Mouse (Mus musculus) adrenal gland, adult 18-20 months (tissue): ENCODE data around the gene Irf5. TPM values are rescaled to one million over a fixed set of nuclear protein-coding genes. Genes with fewer than 3 reads are reported as not detected.

ENCODE experiments used
- DNase-seq, 2 experiments: peaks; one replicate each; pipeline ENCODE4 v3.0.0; 2021 to 2022; ENCODE audit warnings: low spot score in 2 of 2
- long read RNA-seq, 2 experiments: library from polyadenylated mRNA; stranded (forward); transcript quantifications; one replicate each; pipeline ENCODE4 v2.0.0; 2021
- total RNA-seq, 2 experiments: library from RNA; stranded (reverse); gene quantifications; 1 replicate in 1 of 2; 2 replicates in 1 of 2; pipeline ENCODE4 v1.2.3; 2021

Gene Irf5
- 1 to 10 TPM; 7.3 to 8.6 TPM for total RNA-seq
- long read RNA-seq, experiment 1, partial matches to known transcripts, result 1 of 7 reads
- long read RNA-seq, experiment 1, other reads (novel, unspliced or antisense), result 0 of 7 reads
- long read RNA-seq, experiment 2, partial matches to known transcripts, result 0 of 5 reads
- long read RNA-seq, experiment 2, other reads (novel, unspliced or antisense), result 1 of 5 reads

GRCm38 (mm10) chr6:29526281-29527251, at the start of gene Irf5:
Irf5 (plus strand) TSS chr6:29526625.
- DNase-seq, result peak in 1 of 2 experiments; percentile 39

- DNase-seq, result no peak
Measured at GRCm38 (mm10) chr6:29482691-29483090, 43.7 kb upstream of the Irf5 start.

DNA sequence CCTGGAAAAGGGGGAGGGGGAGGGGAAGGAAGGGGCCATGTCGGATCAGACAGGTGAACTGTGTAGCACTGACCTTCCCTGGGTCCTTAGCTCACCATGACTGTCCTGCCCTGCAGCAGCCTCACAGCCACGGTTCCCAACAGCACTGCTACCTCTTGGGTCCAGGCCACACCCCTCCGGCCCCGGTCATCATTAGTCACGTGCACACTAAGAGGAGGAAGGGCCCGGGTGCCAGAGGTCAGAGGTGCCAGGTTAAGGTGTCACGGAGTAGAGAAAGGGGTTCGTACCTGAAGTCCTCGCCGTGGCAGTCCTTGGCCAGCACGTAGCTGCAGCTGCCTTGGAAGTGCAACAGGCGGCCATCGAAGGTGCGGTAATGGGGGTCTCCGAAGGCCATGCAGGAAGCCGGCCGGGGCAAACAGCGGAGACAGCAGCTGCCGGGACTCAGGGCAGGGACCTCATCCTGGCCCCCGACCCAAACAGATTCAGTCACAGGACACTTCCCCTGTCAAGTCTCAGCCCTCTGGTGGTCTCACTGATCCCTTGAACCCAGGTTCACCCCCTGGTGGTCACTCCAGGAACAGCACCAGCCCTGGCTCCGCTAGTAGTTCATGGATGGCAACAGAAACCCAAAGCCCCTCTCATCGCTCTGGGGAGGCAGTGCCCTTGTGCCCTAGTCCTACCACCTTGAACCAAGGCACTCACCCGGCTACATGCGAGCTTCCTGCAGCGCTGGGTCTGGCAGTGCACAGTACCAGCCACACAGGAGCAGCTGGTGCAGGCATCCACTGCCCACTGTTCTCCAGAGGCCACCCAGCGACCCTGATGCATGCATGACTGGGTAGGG, 41.5 kb upstream of the Irf5 start:
- DNase-seq, result peak; percentile 57 to 74

GRCm38 (mm10) chr6:29485951-29486350, 40.5 kb upstream of the Irf5 start:
- no peak for DNase-seq

GRCm38 (mm10) chr6:29494101-29494500, 32.3 kb upstream of the Irf5 start:
- peak; percentile 30 to 40 for DNase-seq

DNA sequence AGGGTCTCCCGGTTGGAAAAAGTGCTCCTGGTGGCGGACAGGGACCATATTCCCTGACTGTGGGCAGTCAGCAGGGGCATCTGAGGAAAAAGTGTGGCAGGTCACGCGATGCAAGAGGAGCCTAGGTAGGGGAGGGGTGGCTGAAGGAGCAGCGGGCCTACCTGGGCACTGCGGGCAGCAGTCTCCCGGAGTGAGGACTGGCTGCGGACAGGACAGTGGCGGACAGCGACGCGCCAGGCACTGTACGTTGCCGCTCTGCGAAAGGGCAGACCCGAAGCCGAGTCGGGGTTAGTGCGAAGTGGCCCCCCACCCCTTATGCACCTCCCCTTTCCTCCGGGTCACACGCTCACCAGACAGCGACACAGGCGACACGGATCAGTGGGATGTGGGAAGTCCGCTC, 30.2 kb upstream of the Irf5 start:
- DNase-seq, result no peak

DNA sequence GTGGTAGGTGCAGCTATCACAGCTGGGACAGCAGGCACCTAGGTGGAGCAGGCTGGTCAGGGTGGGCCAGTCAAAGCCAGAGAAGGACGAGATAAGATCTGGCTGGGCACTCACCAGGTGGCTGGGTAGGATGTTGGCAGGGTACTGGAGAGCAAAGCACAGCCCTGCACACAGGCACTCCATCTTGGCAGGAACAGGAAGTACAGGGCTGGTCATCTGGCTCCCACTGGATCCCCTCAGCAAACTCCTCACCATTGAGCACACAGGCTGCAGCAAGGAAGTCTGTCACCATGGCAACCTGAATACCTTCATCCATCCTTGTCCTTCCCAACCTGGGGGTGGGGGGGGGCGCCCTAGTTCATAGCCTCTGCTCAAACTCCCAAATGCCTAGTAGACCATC, 28.6 kb upstream of the Irf5 start:
- DNase-seq, result no peak

- no peak for DNase-seq
Measured at GRCm38 (mm10) chr6:29500177-29500576, 26.2 kb upstream of the Irf5 start.

DNA sequence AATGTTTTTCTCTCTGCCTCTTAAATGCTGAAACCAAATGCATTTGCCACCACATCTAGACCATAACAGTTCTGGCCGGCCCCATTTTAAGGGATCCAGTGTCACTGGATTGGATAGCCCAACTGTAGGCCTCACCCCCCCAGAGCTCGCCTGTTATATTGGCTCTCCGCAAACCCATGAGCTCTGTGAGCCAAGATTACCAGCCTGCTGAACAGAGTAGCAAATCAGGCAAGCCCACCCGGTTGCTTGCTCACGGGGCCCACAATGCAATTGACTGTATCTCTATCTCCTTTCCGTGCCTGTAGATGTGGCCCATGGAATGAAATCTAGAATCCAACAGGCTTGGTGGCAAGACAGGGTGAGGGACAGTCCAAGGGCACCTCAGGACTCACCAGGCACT, 25.6 kb upstream of the Irf5 start:
- DNase-seq, result no peak

- DNase-seq, result no peak
Measured at GRCm38 (mm10) chr6:29501599-29501998, 24.8 kb upstream of the Irf5 start.

DNA sequence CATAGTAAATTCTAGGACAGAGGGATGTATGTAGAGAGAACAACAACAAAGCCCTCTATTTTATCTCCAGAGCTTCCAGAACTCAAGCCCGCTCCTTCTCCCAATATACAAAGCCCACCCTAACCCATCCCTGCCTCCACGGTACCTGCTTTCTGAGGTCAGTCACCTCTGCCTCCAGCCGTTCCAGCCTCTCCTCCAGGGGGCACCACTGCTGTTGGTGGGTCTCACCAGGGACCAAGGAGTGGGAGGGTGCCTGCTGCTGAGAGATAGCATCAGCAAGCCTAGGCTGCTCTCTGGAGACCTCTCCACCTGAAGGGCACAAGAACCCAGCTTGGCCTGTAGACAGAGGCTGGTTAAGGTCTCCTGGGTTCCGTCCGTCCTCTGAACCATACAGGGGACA, 20.9 kb upstream of the Irf5 start:
- no peak for DNase-seq

- no peak for DNase-seq
Measured at GRCm38 (mm10) chr6:29506834-29507233, 19.6 kb upstream of the Irf5 start.

DNA sequence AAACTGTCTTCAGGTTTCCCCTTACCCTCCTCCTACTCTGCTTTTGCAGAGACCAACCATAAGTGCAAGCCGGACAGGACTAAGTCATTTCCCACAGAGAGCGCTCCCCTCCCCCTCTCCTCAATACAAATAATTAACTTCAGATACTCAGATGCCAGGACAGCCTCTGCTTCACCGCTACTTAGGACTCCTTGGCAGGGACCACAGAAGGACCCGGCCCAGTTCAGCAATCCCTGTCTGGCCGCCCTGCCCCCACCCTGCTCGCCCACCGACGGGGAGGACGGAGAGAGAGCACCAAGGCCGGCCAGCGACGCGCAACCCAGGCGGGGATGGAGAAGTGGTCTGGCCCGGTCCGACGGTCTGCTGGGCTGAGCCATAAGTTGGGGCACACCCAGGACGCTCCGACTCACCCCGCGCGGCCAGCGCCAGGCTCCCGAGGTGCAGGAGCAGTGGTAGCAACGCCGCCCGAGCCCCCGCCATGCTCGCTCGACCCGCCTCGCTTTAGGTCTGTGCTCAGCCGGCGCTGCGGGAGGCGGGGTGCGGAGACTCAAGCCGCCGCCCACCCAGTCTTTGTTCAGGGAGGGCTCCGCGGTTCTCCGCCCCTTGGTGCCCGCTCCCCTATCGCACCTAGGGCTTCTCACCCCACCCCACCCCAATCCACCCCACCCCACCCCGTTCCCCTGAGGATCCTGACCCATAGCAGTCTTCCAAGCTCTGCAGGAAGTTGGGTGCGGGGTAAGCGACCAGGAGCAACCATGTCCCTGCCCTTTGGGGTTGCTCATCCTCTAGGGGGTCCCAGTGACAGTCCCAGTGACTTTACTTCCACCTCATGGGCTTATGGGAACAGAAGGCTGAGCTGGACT, 18.7 kb upstream of the Irf5 start, which contains the start of gene Kcp:
Gene Kcp (minus strand): TSS at position 506 of the 863 bp plus-strand sequence.
- DNase-seq, result no peak

DNA sequence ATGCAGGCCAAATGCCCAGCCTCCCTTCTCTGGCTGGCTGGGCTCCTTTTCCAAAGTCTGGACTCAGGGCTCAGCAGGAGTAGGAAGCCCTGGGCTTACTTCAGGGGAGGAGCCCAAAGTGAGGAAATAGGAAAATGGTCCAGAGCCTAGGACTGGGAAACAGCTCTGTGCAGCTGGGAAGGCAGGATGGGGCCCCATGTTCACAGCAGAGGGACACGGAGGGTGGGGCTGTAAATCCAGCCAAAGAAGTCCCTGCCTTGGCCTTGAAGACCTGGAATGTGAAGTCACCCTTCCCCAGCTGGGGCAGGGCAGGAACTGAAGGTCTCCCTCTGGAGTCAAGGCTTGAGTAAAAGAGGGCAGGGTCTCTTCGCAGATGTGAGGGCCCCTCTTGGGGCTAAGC, 17.3 kb upstream of the Irf5 start:
- DNase-seq, result no peak

GRCm38 (mm10) chr6:29513284-29513683, 13.1 kb upstream of the Irf5 start:
- DNase-seq, result no peak

- peak; percentile 69 to 79 for DNase-seq
Measured at GRCm38 (mm10) chr6:29517139-29517538, 9.3 kb upstream of the Irf5 start.

DNA sequence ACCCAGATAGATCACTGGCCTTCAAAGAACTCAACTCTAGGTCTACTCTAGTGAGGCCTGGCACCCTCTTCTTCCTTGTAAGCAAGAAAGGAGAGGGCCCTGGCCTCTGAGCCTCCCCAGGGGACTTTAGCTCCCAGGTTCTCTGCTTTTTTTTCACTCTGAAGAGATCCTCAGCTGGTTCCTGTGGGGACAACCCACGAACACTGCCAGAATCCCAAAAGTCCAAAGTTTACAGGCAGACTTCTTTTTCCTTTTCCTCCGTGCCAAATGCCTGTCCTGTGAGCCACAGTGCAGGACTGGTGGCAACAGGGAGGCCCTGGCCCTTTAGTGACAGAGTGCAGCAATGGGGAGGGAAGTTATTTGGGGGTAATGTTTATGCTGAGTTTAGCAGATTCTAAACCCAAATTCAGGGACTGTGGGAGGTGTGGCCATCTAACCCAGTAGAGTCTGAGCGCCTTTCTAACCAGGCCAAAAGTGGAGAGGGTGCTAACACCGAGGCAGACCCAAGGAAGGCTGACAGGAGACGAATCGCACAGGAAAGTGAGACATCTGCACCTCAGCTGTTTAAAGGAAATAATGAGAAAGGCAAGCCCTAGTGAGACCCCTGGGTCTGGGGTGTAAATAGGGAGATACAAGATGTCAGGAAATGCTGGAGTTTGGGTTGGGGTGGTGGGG, 3.7 kb upstream of the Irf5 start:
- no peak for DNase-seq

DNA sequence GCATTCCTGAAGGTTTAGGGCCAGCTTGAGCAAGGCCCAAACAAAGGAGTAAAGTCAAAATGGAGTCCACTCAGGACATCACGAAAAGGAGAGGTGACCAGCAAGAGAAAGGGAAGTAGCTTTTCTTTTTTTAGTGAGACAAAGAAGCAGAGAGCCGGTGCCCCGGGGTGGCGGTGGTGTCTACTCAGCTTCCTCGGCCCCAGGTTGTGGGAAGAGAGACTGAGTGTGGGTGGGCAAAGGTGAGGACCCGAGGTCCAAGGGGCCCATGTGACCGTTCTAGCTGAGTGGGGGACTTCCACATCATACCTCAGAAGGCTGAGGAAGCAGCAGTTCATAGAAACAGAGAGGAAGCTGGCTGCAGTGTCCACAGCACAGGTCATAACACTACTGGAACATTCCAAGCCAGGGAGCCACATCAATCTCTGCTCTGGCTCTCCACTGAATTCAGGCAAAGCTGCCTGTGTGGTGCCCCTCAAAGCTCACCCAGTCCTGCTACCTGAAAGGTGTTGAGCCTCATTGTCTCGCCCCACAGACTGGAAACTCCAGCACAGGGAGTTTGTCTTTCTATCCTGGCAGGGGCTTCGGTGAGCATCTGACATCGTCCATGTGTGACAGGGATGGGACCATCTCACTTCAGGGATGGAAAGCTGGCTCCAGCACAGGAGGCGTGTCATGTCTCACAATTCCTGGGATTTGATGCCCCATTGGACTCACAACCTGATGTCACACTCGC, 3.0 kb upstream of the Irf5 start:
- no peak for DNase-seq

- no peak for DNase-seq
Measured at GRCm38 (mm10) chr6:29524034-29524489, 2.4 kb upstream of the Irf5 start.
